Mouse (Mus musculus) brown adipose tissue, adult 24 weeks (tissue): ENCODE results near the gene Mospd2. TPM values are rescaled to one million over a fixed set of nuclear protein-coding genes. Genes with fewer than 3 reads are reported as not detected.

ENCODE experiments used
- polyA plus RNA-seq: library from polyadenylated mRNA; stranded (reverse); fragments of >200 nt; gene quantifications from 2 replicates; pipeline ENCODE4 v1.2.4, GENCODE M21; 2012; ENCODE audit not compliant: missing spikeins, insufficient read depth, insufficient read length

Gene Mospd2
- polyA plus RNA-seq, 1 experiment, result 10.2 TPM

Other genes starting within 250 kb of the Mospd2 start
- 0.99 and 1.4 TPM in 2 replicates for gene Fancb, start 217 bp upstream of the Mospd2 start, polyA plus RNA-seq
- not detected in 2 replicates for gene Gm17604, start 24.5 kb upstream of the Mospd2 start, polyA plus RNA-seq